ENCODE assay signal across 1 mouse cellular context in the genomic region with DNA sequence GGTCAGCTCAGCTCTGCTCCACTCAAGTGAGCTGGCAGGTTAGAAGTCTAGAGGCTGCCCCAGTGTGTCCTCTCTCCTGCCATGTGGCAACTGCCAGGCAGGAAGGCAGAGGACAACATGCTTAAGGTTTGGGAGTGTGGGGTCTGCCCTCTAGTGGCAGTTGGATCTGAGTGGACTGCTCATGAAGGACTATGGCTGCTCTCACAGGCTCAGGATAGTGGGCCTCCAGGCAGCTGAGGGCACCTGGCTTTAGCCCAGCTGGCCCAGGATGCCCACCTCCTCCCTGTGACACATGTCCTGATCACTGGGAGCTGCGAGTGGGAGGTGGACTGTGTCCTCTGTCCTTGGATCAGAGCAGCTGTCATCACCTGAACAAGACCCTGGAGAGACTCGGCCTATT.
TF ChIP-seq lines count a peak whose summit lies in the region.

No protein-coding gene starts in this region.

TF ChIP-seq in CH12.LX, 34 proteins besides CTCF, POLR2A, EP300 and RAD21:
- no peak for TF ChIP-seq ZKSCAN1 (IDR thresholded peaks at IDR 0.05; ENCODE audit: borderline replicate concordance, low read depth, low read length)
- 0 out of 2 replicates have a peak, but pooled peaks have one; percentile 38 for TF ChIP-seq MAX (IDR thresholded peaks at IDR 0.05; ENCODE audit: low read length)
- TF ChIP-seq SMC3 (IDR thresholded peaks at IDR 0.05; ENCODE audit: low read depth, low read length): peak; percentile 53
- peak; percentile 45; the same call in 1 of the 2 replicates for TF ChIP-seq MYC (IDR thresholded peaks at IDR 0.05; ENCODE audit: low read depth, low read length)
